Mouse (Mus musculus): ENCODE measurements around the gene Erv3.
"Not testable (repeated sequence)": the region's sequence is repeated elsewhere in the genome, so short reads cannot be mapped to it uniquely, and the experiment has no call there.

Gene Erv3

GRCm38 (mm10) chr2:131864262-131864796, 4.8 kb upstream of the Erv3 start:
- DNase-seq (ENCODE audit: low read depth): no peak

GRCm38 (mm10) chr2:131863472-131863871, 3.9 kb upstream of the Erv3 start:
- DNase-seq (ENCODE audit: low read depth): no peak

DNA sequence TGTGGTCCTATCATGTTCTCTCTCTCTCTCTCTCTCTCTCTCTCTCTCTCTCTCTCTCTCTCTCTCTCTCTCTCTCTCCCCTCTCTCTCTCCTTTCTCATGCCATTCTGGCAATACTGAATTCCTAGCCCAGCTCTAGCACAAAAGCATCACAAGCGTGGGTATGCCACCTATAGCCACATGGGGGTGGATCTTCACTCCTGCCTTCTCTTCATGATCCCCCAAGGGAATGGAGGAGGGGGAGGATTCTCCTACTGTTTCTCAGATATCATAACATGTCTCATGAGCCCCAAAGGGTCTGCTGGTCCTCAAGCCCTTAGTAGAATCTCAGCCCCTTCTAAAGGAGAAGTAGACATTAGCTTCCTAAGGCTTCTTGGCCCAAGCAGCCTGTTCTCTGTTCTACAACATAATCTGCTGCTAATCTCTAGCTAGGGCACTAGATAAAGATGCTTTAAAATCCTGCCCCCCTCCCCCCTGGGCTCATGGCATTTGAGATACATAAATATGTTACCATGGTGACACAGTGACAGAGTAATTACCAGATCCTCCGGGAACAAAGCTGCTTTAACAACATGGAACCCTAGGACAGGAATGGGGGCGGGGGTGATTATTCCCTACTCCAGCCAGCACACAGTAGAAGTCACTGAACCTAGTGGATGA, 3.2 kb upstream of the Erv3 start:
- no peak for DNase-seq (ENCODE audit: low read depth)

DNA sequence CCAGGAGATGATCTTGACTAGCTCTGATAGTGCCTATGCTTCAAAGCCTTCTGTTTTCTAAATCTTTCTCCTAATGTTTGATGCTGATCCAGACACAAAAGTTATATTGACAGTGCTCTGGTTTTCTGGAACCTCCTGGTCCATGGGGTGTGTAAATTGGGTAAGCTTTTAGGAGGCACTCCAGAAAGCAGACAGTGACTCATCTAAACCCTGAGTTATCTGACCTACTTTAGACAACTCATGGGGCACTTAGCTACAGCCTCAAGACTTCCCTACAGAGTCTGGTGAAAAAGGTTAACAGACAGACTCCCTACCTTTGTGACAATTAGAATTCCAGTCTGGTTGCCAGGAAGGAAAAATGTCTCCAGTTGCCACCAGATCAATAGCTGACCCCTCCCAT, 1.7 kb downstream of the Erv3 start:
- DNase-seq (ENCODE audit: low read depth): no peak

DNA sequence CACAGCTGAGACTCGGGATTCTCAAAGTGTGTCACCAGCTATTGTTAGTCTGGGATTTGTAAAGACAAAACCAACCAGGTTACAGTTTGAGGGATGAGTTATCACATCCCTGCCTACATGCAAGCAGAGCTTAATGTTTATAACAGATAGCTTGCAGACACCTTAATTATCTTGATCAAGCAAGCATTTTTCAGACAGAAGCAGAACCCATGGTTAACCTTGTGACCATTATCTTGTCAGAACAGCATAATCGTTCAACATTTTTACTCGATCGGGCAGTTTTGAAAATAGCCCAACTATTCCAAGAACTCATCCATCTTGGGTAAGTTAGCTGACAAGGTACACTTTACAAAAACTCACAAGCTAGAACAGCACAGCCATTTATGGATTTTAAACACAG, 5.8 kb downstream of the Erv3 start:
- no peak for DNase-seq (ENCODE audit: low read depth)

DNA sequence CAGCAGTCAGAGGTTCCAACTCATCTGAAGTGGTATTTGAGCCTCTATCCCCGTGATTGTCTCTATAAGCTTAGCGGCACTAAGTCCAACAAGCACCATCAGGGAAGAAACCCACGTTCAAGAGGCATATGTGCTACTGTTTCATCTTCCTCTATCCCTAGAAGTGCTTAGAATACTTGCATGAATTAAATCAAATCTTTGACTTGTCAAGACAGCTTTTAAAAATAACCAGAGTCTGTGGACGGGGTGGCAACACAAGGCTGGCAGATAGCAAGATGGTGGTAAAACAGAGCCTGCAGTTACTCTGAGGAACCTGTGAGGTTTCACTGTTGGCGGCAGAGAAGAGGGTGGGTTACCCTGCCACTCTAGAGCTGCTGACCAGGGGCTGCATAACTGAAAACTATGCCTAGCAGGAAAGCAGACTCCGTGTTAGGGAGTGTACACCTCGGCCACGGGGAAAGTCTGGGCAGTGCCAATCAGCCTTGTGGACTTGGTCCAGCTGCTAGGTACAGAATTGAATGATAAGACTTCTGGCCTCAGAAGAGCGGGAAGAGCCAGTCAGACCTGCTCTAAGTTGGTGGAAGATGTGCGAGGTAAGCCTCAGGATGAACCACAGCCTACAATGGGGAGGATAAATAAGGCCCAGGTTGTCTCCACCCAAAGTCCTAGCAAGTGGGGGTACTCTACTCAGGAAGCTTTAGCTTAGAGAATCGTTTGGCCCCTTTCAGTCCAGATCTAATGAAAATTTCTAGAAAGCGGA, 8.0 kb downstream of the Erv3 start:
- no peak for DNase-seq (ENCODE audit: low read depth)

GRCm38 (mm10) chr2:131850047-131850446, 9.5 kb downstream of the Erv3 start:
- DNase-seq (ENCODE audit: low read depth): no peak

- DNase-seq (ENCODE audit: low read depth): peak; percentile 15
Observed at GRCm38 (mm10) chr2:131847501-131848359, 11.8 kb downstream of the Erv3 start.

DNA sequence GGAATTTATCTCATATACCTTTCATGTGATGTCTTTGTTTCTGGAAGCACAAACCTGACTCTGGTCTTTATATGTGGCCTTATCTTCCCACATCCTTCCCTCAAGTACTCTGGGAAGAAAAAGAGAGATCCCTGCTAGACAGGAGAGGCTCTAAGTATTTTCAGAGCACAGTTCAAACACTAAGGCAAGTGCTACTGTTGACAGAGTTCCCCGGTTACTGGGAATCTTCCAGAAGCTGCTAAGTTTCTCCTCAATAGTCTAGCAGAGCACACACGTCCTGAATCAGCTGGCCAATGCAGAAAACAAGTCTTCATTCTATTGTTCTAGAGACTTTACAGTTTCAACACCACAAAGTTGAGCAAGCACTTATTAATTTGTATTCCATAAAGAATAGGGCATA, 12.7 kb downstream of the Erv3 start:
- DNase-seq (ENCODE audit: low read depth): no peak

GRCm38 (mm10) chr2:131846132-131846710, 13.3 kb downstream of the Erv3 start:
- no peak for DNase-seq (ENCODE audit: low read depth)

GRCm38 (mm10) chr2:131845671-131846070, 13.9 kb downstream of the Erv3 start:
- DNase-seq (ENCODE audit: low read depth): no peak

GRCm38 (mm10) chr2:131842568-131842967, 17.0 kb downstream of the Erv3 start:
- DNase-seq (ENCODE audit: low read depth): no peak

- no peak for DNase-seq (ENCODE audit: low read depth)
Observed at GRCm38 (mm10) chr2:131841321-131841693, 18.2 kb downstream of the Erv3 start.

- no peak for DNase-seq (ENCODE audit: low read depth)
Observed at GRCm38 (mm10) chr2:131840611-131841320, 18.8 kb downstream of the Erv3 start.

GRCm38 (mm10) chr2:131834296-131834695, 25.3 kb downstream of the Erv3 start:
- DNase-seq (ENCODE audit: low read depth): no peak

DNA sequence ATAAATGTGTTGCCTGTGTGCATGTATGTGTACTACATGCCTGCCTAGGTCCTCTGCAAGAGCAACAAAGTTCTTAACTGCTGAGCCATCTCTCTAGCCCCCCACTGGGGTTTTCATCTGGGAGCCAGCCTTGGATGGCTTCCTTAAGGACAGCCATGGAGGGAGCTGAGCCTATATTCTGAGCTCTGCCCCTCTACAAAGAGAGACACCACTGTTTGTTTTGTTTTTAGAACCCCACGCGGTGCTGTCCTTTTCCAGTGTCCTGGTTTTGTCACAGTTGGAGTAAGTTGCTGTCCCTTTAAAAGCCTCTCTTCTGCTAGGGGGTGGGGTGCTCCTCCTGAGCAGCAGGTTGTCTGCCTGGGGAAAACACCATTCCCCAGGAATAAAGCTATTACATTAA, 27.7 kb downstream of the Erv3 start:
- no peak for DNase-seq (ENCODE audit: low read depth)

DNA sequence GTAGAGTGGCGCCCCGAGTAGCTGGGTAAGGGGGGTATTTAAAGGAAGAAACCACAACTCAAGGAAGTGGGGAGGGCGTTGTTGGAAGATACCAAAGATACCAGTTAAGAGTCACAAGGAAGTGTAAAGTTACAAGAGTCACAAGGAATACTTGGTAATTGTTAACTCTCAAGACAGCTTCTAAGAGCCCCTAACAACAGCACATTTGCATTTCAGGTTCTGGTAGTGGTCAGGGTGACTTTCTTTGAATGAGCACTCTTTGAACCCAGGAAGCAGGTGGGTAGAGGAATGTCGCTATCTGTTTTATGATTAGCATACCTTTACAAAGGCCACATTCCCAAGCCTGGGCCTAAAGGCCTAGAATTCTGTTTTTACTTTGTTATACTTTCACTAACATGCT, 28.6 kb downstream of the Erv3 start:
- not testable (repeated sequence) for DNase-seq (ENCODE audit: low read depth)

GRCm38 (mm10) chr2:131827999-131828975, 31.3 kb downstream of the Erv3 start:
- peak; percentile 81 for DNase-seq (ENCODE audit: low read depth)

DNA sequence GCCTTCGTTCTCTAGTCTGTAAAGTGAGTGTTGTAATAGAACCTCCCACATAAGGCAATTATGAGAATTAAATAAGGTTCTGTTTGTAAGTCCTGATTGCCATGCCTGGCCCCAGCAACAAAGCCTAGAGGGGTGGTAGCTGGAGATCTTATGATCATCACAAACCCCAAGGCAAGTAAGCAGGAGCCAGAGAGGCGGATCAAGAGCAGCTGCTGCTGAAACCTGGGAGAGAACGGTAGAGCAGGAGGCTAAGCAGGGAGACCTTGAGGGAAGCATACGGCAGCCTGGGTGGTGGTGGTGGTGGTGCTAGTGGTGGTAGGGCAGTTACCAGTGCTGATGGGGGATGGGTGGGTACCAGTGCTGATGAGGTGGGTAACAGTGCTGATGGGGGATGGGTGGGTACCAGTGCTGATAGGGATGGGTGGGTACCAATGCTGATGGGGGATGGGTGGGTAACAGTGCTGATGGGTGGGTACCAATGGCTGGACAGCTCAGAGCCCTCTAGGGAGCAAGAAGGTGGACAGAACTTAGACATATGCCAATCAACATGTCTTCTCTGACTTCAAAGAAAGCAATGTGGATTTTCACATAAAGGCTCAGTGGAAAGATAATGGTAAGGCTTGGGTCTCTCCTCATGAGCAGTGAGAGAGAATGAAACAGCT, 32.4 kb downstream of the Erv3 start:
- DNase-seq (ENCODE audit: low read depth): no peak

DNA sequence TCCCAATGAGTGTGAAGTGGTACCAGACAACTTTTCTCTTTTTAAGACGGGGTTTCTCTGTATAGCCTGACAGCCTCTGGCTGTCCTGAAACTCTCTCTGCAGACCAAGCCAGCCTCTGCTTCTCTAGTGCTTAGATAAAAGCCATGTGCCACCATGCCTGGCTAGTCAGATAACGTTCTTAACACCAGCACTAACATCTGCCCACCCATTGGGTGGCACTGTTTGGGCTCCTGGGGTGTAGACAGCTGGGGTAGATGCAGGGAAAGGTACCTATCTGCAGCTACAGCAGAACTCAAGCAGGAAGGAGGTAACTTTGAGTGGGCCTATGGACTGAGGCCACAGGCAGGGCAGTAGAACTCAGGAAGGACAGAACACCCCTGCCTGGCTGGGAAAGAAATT, 34.0 kb downstream of the Erv3 start:
- no peak for DNase-seq (ENCODE audit: low read depth)

Data from induced T-regulatory cell, adult 2 months (primary cell).